Mouse (Mus musculus): ENCODE measurements around the gene Agbl3. TPM values are rescaled to one million over a fixed set of nuclear protein-coding genes. Genes with fewer than 3 reads are reported as not detected.

The Agbl3 gene
- polyA plus RNA-seq, 1 experiment: 19.2 TPM

- no peak for DNase-seq (ENCODE audit: extremely low spot score in 1 of 2, low spot score in 1 of 2)
Observed at GRCm38 (mm10) chr6:34870724-34871123, 90.5 kb downstream of the Agbl3 start.

GRCm38 (mm10) chr6:34871929-34872328, 91.7 kb downstream of the Agbl3 start:
- DNase-seq (ENCODE audit: extremely low spot score in 1 of 2, low spot score in 1 of 2): no peak

DNA sequence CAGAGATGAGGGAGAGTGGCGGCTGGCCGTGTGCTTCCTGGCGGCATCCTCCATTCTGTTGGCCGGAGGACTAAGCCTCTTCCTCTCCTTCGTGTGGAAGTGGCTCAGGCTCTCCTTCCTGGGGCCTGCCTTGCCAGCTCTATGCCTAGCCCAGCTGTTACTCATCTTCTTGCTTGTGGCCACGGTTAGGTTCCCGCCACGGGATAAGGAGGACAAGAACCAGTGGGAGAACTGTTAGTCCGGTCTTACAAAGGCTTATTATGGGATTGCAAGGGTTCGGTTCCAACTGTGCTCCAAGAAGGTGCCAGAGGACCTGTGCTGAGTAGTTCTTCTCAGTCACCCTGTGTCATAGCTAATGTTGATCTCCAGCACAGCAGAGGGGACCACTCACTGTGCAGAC, 92.6 kb downstream of the Agbl3 start:
- no peak for DNase-seq (ENCODE audit: extremely low spot score in 1 of 2, low spot score in 1 of 2)

GRCm38 (mm10) chr6:34874101-34874921, 94.1 kb downstream of the Agbl3 start:
- no peak for DNase-seq (ENCODE audit: extremely low spot score in 1 of 2, low spot score in 1 of 2)

DNA sequence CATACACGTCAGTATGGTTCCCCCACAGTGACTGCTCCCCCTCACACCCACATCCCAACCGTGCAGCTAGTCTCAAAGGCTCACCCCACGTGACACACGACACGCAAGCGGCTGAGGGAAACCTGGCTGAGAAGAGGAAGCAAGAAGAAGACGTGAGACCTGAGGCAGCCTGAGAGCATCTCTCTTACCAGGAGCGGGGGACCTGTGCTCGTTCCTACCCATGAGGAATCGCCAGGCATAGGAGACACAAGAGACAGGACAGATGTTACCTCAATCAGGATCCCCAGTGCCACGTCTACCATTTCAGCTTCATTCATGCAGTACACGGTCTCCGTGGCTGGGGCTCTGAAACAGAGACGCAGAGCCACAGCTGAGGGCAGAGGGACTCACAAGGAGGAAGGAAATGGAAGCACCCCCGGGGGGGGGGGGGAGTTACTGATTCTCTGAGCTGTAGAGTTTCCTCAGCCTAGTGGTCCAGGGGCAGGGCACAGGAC, 95.1 kb downstream of the Agbl3 start:
- DNase-seq (ENCODE audit: extremely low spot score in 1 of 2, low spot score in 1 of 2): peak in 1 of 2 experiments; percentile 53

DNA sequence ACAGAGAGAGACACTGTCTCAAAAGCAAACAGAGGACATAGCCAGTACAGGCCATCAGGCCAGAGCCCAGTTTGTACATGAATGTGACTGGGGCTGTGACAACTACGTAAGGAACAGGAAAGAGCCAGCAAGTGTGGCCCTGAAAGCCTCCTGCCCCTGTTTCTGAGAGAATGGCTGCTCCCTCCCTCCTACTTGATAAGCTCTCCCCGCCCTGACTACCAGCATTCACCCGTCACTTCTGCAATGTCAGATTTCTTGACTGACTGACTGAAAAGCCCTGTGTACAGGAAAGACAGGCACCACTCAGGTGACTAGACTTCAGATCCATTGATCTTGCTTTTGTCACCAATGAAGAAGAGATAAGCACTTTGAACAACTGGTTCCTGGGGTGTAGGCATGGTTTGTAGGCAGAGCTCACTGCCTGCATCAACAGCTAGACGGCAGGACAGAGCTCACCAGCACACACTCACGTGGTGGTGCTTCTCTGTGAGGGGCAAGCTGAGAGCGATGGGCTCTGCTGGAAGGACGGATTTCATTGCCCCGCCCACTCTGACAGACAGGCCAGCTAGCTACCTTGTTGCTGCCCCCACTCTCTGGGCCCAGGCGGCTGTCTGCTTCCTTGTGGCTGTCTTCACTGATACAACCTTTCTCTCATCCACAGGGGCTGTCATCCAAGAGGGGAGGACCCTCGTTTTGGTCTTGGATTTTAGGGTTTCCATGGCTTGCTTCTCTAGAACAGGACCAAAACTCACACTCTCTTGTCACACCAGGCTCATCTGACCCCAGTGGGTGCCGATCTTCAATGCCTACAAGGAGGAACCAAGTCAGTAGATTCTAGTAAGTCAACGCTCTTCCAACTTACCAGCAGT, 96.0 kb downstream of the Agbl3 start:
- DNase-seq (ENCODE audit: extremely low spot score in 1 of 2, low spot score in 1 of 2): no peak

- DNase-seq (ENCODE audit: extremely low spot score in 1 of 2, low spot score in 1 of 2): no peak
Observed at GRCm38 (mm10) chr6:34876835-34877156, 96.6 kb downstream of the Agbl3 start.

- peak; percentile 76 to 88 for DNase-seq (ENCODE audit: extremely low spot score in 1 of 2, low spot score in 1 of 2)
Observed at GRCm38 (mm10) chr6:34877509-34878321, 97.5 kb downstream of the Agbl3 start, which contains the start of gene Cyren. TSS of gene Cyren (minus strand) at chr6:34878060.

DNA sequence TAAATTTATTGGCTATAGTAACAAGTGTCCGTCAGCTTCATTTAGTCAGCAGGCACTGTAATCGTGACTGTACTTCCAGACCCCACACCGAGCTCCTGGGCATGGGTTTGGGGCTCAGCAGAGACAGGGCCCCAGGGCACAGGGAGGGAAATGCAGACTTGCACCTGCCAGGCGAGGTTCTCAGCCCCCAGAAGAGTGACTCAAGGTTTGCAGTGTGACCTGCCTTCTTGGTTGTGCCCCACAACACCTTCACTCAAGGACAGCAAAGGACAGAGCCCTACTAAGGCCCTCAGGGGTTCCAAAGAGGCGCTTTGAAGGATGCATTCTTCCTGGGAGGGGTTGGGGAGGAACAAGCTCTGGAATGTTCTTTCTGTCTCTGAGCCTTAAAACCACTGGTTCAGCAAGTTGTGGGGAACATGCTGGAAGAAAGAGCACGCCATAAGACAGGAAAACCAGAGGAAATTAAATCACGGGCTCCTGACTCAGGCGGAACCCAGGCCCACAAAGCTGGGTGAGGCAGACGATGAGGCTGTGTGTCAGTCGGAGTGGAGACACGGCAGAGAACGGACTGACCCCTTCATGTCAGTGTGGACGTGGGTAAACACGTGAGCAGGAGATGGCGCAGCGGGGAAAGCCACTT, 99.0 kb downstream of the Agbl3 start:
- no peak for DNase-seq (ENCODE audit: extremely low spot score in 1 of 2, low spot score in 1 of 2)

- DNase-seq (ENCODE audit: extremely low spot score in 1 of 2, low spot score in 1 of 2): peak in 1 of 2 experiments; percentile 80
Observed at GRCm38 (mm10) chr6:34879911-34880475, 99.8 kb downstream of the Agbl3 start.

DNA sequence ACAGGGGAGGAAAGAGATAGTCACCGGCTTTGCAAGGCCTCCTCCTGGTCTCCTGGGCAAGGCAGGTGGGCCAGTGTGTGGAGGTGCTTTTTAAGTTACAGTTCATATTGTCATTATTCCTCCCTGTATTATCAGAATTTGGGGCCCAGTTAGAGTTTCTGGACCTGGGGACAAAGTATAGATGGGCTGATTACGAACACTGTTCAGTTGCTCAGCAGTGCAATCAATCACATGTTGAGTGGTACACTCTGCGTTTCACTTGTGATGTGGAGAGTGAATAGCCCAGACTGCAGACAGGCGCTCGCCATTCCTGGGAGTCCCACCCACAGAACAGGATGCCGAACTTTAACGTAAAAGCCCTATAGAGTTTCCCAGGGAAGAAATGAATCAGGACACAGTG, 104.5 kb downstream of the Agbl3 start:
- no peak for DNase-seq (ENCODE audit: extremely low spot score in 1 of 2, low spot score in 1 of 2)

- no peak for DNase-seq (ENCODE audit: extremely low spot score in 1 of 2, low spot score in 1 of 2)
Observed at GRCm38 (mm10) chr6:34887131-34887850, 107.1 kb downstream of the Agbl3 start.

DNA sequence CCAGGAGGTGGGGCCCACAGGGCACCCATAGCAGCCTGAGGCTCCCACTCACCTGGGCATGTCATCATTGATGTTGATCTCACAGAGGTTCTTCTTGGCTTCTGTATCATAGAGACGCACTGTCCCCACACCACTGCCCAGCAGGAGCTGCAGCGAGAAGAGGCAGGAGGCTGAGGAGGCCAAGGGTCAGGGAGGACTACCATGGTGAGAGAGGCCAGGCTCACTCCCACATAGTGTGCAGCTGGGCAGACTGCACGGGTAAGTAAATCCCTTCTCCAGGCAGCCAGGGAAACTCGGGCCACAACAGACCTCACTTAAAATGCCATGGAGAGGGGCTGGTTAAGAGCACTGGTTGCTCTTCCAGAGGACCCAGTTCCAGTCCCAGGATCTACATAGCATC, 109.0 kb downstream of the Agbl3 start:
- DNase-seq (ENCODE audit: extremely low spot score in 1 of 2, low spot score in 1 of 2): no peak

- DNase-seq (ENCODE audit: extremely low spot score in 1 of 2, low spot score in 1 of 2): no peak
Observed at GRCm38 (mm10) chr6:34895569-34895968, 115.3 kb downstream of the Agbl3 start.

DNA sequence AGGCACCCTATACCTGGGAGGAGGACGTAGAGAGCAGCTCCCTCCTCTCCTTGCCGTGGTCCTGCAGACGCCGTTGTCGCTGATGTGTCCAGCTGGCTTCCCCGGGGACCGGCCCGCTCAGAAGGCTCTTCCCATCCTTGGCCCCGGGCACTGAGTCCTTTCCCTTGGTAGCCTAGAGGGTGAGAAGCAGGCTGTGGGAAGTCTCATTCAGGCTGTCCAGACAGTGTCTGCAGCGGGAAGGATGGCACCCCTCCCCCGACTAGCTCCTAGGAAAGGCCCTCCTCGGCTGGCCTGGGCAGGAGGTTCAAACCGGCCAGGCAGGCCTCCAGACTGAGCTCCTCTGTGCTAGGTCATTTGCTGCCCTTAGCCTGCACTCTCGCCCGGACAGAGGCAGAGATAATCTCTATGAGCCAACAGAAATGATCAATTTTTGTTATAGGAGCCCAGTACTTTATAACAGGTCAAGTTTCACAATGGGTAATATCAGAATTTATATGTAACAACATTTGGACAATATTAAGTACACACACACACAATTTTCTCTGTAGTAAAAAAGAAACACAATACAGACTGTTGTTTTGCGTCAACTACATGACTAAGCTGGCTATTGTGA, 116.0 kb downstream of the Agbl3 start:
- DNase-seq (ENCODE audit: extremely low spot score in 1 of 2, low spot score in 1 of 2): no peak

- DNase-seq (ENCODE audit: extremely low spot score in 1 of 2, low spot score in 1 of 2): no peak
Observed at GRCm38 (mm10) chr6:34899127-34899526, 118.9 kb downstream of the Agbl3 start.

GRCm38 (mm10) chr6:34900990-34901389, 120.8 kb downstream of the Agbl3 start:
- no peak for DNase-seq (ENCODE audit: extremely low spot score in 1 of 2, low spot score in 1 of 2)

DNA sequence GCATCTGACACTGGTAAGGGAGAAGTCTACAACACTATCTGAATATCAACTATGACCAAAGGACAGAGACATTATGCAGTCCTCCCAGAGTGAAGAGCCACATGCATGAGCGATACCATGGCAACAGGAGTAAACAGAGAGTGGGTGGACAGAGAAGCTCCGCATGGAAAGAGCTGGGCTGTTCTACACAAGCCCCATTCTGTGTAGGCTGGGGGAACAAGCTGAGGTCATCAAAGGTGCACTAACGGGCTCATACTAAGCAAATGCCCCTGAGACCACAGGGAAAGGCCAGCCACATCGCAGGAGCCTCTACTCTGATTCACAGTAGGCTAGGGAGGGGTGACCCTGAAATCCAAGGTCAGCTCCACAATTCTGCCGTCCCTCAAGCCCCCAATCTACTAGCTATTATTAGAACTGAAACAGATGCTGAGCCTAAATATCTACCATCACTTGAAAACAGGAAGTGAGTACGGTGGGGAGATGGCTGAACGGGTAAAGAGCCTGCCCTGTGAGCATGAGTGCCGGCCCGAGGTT, 121.7 kb downstream of the Agbl3 start:
- no peak for DNase-seq (ENCODE audit: extremely low spot score in 1 of 2, low spot score in 1 of 2)

DNA sequence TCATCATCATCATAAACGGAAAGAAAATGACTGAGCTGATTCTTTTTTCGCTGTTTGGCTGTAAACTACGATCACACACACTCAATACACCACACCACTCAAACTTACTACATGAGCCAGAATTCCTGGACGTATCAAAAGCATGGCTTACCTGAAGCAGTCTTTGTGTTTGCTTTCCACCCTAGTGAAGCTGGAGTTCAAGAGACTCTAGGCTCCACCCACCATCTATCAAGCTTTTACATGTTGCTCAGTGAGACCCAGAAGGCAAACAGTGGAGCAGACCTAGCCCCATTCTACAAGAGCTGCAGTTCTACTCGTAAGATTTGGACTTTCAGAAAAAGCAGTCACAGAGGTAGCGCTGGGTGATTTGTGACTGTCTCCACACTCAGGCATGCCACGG, 122.3 kb downstream of the Agbl3 start:
- DNase-seq (ENCODE audit: extremely low spot score in 1 of 2, low spot score in 1 of 2): no peak

All from frontal cortex, adult 2 months (tissue).